Mouse (Mus musculus) macrophage (primary cell): ENCODE measurements around the gene AB124611. TPM values are rescaled to one million over a fixed set of nuclear protein-coding genes. Genes with fewer than 3 reads are reported as not detected.
"Not testable (repeated sequence)": the region's sequence is repeated elsewhere in the genome, so short reads cannot be mapped to it uniquely, and the experiment has no call there.

Experiments used
- H3K27ac ChIP-seq: fragments of 350-480 bp; formaldehyde crosslinking; 2 replicates; pipeline ENCODE4 v1.9.0; 2021
- H3K36me3 ChIP-seq: fragments of 350-480 bp; formaldehyde crosslinking; 2 replicates; pipeline ENCODE4 v1.9.0; 2021; ENCODE audit errors: inconsistent target
- H3K4me3 ChIP-seq: fragments of 350-480 bp; formaldehyde crosslinking; 2 replicates; pipeline ENCODE4 v1.9.0; 2021; ENCODE audit errors: inconsistent target
- H3K79me2 ChIP-seq: fragments of 350-480 bp; formaldehyde crosslinking; 2 replicates; pipeline ENCODE4 v1.9.0; 2021; ENCODE audit errors: inconsistent target
- WGBS: methylation state at CpG from one replicate; pipeline ENCODE4 v1.1.7; 2026; ENCODE audit warnings: inconsistent platforms; ENCODE audit not compliant: missing documents; 5-methylcytosine and 5-hydroxymethylcytosine counted together
- polyA plus RNA-seq: library from polyadenylated mRNA; stranded (reverse); fragments of 250-400 nt; gene quantifications from 3 replicates; pipeline ENCODE4 v1.2.4, GENCODE M21; 2018; ENCODE audit warnings: inconsistent platforms

The AB124611 gene
- polyA plus RNA-seq, 1 experiment from 2014 or later = 116 TPM

GRCm38 (mm10) chr9:21508871-21509404, 17.0 kb upstream of the AB124611 start:
- WGBS = 81% methylated on average over 7 of the region's 7 CpGs
- Histone ChIP-seq H3K27ac (no peak overlapping the region), H3K4me3 (peak overlapping the region; percentile 50; the same call in 1 of the 2 replicates), H3K79me2 (no peaks in the 10 kb centered on the region), H3K36me3 (peaks cover 39% of the 10 kb centered on the region)

- under 1% methylated on average over 44 of the region's 44 CpGs for WGBS
- H3K36me3 ChIP-seq = peaks cover 29% of the 10 kb centered on the region
- H3K4me3 ChIP-seq = peak within 1 kb of the TSS; percentile 50
- H3K27ac ChIP-seq = peak within 1 kb of the TSS; percentile 81
- H3K79me2 ChIP-seq = no peaks in the 10 kb centered on the region
Measured at GRCm38 (mm10) chr9:21509772-21510688, 15.9 kb upstream of the AB124611 start, which contains the start of gene Tmed1. TSS of gene Tmed1 (minus strand) at chr9:21510252.

DNA sequence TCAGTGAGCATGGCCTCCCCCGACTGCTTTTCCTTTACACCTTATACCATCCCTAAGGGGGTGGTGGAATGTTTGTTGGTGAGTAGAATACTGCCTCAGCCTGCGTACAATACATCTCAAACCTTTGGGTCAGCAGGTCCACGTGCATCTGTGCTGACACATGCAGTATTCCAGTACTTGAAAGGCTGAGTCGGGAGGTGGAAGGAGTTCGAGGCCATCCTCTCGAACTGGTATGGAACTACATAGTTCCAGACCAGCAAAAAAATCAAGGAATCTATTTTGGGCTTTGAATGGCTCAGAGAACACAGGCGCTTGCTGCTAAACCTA, 15.3 kb upstream of the AB124611 start:
- 13% methylated on average over 7 of the region's 7 CpGs for WGBS
- peaks cover 22% of the 10 kb centered on the region for H3K36me3 ChIP-seq

GRCm38 (mm10) chr9:21511052-21511451, 14.9 kb upstream of the AB124611 start:
- Histone ChIP-seq H3K27ac (peak overlapping the region; percentile 81), H3K36me3 (peaks cover 18% of the 10 kb centered on the region; the same call in 1 of the 2 replicates), H3K79me2 (no peaks in the 10 kb centered on the region), H3K4me3 (peak overlapping the region; percentile 50)
- WGBS = 80% methylated on average over 5 of the region's 9 CpGs

More for the DNA sequence above, 15.3 kb upstream of the AB124611 start:
- Histone ChIP-seq H3K79me2 (no peaks in the 10 kb centered on the region), H3K27ac (peak overlapping the region; percentile 81), H3K4me3 (peak overlapping the region; percentile 50)

DNA sequence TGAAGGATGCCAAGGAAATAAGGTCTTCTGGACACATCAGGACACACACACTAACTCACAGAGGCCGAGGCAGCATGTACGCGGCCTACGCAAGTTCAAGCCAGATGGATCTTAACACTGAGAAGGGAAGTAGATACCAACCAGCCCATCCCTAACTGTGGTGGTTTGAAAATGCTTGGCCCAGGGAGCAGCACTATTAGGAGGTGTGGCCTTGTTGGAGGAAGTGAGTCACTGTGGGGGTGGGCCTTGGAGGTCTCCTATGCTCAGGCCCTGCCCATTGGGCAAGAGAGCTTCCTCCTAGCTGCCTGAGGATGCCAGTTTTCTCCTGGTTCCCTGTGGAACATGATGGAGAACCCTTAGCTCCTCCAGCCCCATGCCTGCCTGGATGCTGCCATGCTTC, 12.5 kb upstream of the AB124611 start:
- H3K79me2 ChIP-seq = no peaks in the 10 kb centered on the region
- WGBS = 96% methylated on average over 4 of the region's 4 CpGs
- no peaks in the 10 kb centered on the region for H3K36me3 ChIP-seq
- no peak overlapping the region for H3K27ac ChIP-seq
- H3K4me3 ChIP-seq = no peak overlapping the region

- Histone ChIP-seq H3K79me2 (no peaks in the 10 kb centered on the region), H3K4me3 (no peak overlapping the region), H3K36me3 (no peaks in the 10 kb centered on the region), H3K27ac (no peak overlapping the region)
- 89% methylated on average over 6 of the region's 6 CpGs for WGBS
Measured at GRCm38 (mm10) chr9:21517947-21518495, 8.0 kb upstream of the AB124611 start.

GRCm38 (mm10) chr9:21518690-21519089, 7.3 kb upstream of the AB124611 start:
- not testable (repeated sequence) for H3K4me3 ChIP-seq, H3K79me2 ChIP-seq, H3K36me3 ChIP-seq, H3K27ac ChIP-seq
- 93% methylated on average over 6 of the region's 6 CpGs for WGBS

DNA sequence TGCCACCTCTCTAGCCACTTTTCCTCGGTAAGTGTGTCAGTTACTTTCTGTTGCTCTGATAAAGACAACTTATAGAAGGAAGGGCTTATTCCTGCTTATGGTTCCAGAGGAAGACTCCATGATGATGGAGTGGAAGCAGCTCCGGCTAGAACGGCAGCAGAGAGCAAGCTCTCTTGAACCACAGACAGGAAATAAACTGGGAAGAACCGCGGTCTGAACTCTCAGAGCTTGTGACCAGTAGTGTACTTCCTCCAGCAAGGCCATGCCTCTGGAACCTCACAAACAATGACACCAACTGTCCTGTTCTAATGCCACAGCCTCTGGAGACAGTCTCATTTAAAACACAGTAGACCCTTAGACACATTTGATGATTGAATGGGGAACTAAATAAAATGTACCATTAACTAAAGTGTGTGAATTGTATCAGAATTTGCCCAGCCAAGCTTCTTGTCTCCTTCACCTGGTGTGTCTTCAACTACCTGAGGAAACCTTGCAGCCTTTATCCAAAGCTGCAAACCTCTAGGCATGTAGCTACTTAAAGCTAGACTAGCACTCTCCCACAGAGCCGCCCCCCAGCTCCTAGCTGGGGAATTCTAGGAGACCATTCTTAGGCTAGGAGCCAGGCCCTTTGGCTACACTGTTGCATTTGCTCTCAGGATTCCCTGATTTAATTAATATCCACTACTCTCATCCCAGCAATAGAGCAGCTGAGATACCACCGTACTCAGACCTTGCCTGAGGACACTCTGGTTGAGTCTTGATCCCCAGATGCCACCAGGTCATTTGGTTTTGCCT, 637 bp upstream of the AB124611 start:
- H3K36me3 ChIP-seq = peaks cover 18% of the 10 kb centered on the region; the same call in 1 of the 2 replicates
- WGBS = 15% methylated on average over 7 of the region's 7 CpGs
- H3K4me3 ChIP-seq = peak overlapping the region; percentile 85
- peaks cover 28% of the 10 kb centered on the region for H3K79me2 ChIP-seq
- H3K27ac ChIP-seq = peak overlapping the region; percentile 99

- peak overlapping the region; percentile 99 for H3K27ac ChIP-seq
- H3K4me3 ChIP-seq = peak overlapping the region; percentile 85
- H3K79me2 ChIP-seq = peaks cover 28% of the 10 kb centered on the region
- H3K36me3 ChIP-seq = peaks cover 18% of the 10 kb centered on the region
- no CpG with 5 or more reads among the region's 3 CpGs for WGBS
Measured at GRCm38 (mm10) chr9:21526634-21526944, 613 bp downstream of the AB124611 start.

DNA sequence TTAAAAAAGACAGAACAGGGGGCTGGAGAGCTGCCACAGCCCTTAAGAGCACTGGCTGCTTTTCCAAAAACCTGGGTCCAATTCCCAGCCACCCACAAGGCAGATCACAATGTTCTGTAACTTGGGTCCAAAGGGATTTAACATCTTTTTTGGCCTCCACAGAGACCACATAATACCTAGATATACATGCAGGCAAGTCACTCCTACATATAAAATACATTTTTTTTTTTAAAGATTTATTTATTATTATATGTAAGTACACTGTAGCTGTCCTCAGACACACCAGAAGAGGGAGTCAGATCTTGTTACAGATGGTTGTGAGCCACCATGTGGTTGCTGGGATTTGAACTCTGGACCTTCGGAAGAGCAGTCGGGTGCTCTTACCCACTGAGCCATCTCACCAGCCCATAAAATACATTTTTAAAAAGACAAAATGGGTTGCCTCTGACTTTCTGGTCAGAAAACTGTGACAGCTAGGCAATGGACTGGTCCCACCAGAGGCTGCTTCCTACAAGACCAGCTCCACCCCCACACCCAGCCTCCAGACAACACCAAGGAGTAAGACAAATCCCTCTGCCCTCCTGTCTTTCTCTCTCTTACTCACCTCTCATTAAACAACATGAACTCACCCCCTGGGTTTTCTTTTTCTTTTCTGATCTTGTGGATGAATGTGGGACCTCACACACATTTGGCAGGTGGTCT, 1.3 kb downstream of the AB124611 start:
- peak overlapping the region; percentile 85; the same call in 1 of the 2 replicates for H3K4me3 ChIP-seq

GRCm38 (mm10) chr9:21527917-21528324, 1.9 kb downstream of the AB124611 start:
- Histone ChIP-seq H3K27ac (peak overlapping the region; percentile 99), H3K36me3 (peaks cover 23% of the 10 kb centered on the region), H3K4me3 (no peak overlapping the region), H3K79me2 (peaks cover 28% of the 10 kb centered on the region)
- 11% methylated on average over 1 of the region's 1 CpGs for WGBS

More for the DNA sequence above, 1.3 kb downstream of the AB124611 start:
- no CpG with 5 or more reads among the region's 2 CpGs for WGBS
- Histone ChIP-seq H3K36me3 (peaks cover 20% of the 10 kb centered on the region), H3K27ac (peak overlapping the region; percentile 99), H3K79me2 (peaks cover 28% of the 10 kb centered on the region)

DNA sequence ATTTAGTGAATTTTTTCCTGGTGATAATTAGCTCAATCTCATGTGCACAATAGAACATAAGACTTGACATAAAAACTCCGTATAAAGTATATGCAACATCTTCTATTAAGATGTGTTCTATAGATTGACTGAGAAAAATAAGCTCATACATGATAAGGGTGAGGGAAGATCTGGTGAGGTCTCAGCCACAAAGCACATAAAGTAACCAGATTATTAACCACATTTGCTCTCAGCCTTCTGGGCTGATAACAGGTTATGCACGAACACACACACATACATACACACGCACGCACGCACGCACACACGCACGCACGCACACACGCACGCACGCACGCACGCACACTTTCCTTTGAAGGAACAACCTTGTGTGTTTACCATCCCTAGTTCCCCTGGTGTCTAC, 10.5 kb downstream of the AB124611 start:
- Histone ChIP-seq H3K27ac (no peak overlapping the region), H3K36me3 (peaks cover 55% of the 10 kb centered on the region; the same call in 1 of the 2 replicates)
- 86% methylated on average over 6 of the region's 14 CpGs for WGBS

DNA sequence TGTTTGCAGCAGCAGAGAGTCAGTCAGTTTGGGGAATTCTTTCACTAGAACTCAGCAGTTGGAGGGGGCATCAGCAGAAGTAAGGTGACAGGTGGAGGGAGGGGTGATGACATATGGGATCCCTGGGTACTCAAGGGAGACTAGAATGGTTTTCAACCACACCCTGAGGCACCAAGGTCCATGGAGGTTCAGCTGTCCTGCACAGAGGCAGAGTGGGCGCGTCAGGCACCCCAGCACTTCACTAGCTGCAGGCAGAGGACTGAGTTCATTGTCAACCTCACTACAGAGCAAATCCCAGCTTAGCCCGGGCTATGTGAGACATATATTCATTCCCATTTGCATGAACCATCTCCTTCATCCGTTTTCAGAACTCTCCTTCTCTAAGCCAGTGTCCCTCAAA, 11.0 kb downstream of the AB124611 start:
- 91% methylated on average over 4 of the region's 4 CpGs for WGBS
- peaks cover 59% of the 10 kb centered on the region; the same call in 1 of the 2 replicates for H3K36me3 ChIP-seq
- H3K4me3 ChIP-seq = no peak overlapping the region
- H3K27ac ChIP-seq = no peak overlapping the region
- no peaks in the 10 kb centered on the region for H3K79me2 ChIP-seq

More for the DNA sequence above, 10.5 kb downstream of the AB124611 start:
- Histone ChIP-seq H3K79me2 (no peaks in the 10 kb centered on the region), H3K4me3 (no peak overlapping the region)
